Mouse (Mus musculus) Patski (cell line): ENCODE results near the gene Vps8. TPM values are rescaled to one million over a fixed set of nuclear protein-coding genes. Genes with fewer than 3 reads are reported as not detected.

ENCODE experiments used
- ATAC-seq: fragments of 100-300 bp; one replicate; pipeline ENCODE4 v1.8.0; 2021
- CTCF ChIA-PET: fragments of 350-600 bp; sonication (Branson Sonifier 250); formaldehyde crosslinking; loops from one replicate; lab custom pipeline; 2022; ENCODE audit warnings: inconsistent platforms; lab: Charles Lee
- POLR2A ChIA-PET: fragments of 350-600 bp; sonication (Branson Sonifier 250); formaldehyde crosslinking; loops from one replicate; lab custom pipeline; 2022; ENCODE audit warnings: antibody characterized with exemption, inconsistent platforms; lab: Charles Lee
- DNase-seq: peaks from one replicate; pipeline ENCODE4 v3.0.0-alpha.2; 2011; ENCODE audit warnings: low read depth, low spot score
- H3K27me3 ChIP-seq: fragments of 371-371 bp; one replicate; pipeline ENCODE4 v1.5.1; 2021
- CTCF ChIP-seq: fragments of 100-300 bp; IDR thresholded peaks from one replicate; pipeline ENCODE4 v1.5.1; 2021
- in situ Hi-C: fragments of 300-500 bp; cut with MboI; formaldehyde crosslinking; loops from 3 replicates; pipeline ENCODE4 v1.11.1; 2018; ENCODE audit warnings: low pct_unique_long_range_greater_than_20kb, mixed read lengths
- polyA plus RNA-seq: library from polyadenylated mRNA; unstranded; gene quantifications from one replicate; pipeline ENCODE4 v1.2.3, GENCODE M21; 2021

Gene Vps8
- polyA plus RNA-seq, 1 experiment from 2014 or later, result 18.9 TPM

GRCm38 (mm10) chr16:21430377-21431060 is 7.6 kb downstream of the Vps8 start:
- CTCF ChIA-PET, result interaction anchor here (1.5 to 1.6 kb wide), 2 partner anchors 9 to 11 kb away, joined by 5 to 8 read pairs; no protein-coding TSS in a partner anchor

GRCm38 (mm10) chr16:21431614-21432013 is 8.7 kb downstream of the Vps8 start:
- peak; percentile 25 for TF ChIP-seq CTCF
- H3K27me3 ChIP-seq, result no peaks in the 10 kb centered on the region
- in situ Hi-C loops, result no loop called here
- ChIA-PET POLR2A (interaction anchor here (0.6 kb wide), 1 partner anchor 254 kb away, joined by 4 read pairs; no protein-coding TSS in a partner anchor), CTCF (interaction anchor here (1.8 kb wide), 1 partner anchor 19 kb away, joined by 9 read pairs; no protein-coding TSS in a partner anchor)
- ATAC-seq (no peak), DNase-seq (no peak)

More at GRCm38 (mm10) chr16:21430377-21431060, 7.6 kb downstream of the Vps8 start:
- H3K27me3 ChIP-seq, result no peaks in the 10 kb centered on the region
- POLR2A ChIA-PET, result no interaction called here
- ATAC-seq, result no peak
- TF ChIP-seq CTCF, result no peak
- in situ Hi-C loops, result no loop called here
- DNase-seq, result no peak

GRCm38 (mm10) chr16:21433543-21433942 is 10.6 kb downstream of the Vps8 start:
- no peaks in the 10 kb centered on the region for H3K27me3 ChIP-seq
- POLR2A ChIA-PET, result no interaction called here
- CTCF ChIA-PET, result interaction anchor here (1.8 kb wide), 1 partner anchor 21 kb away, joined by 9 read pairs; no protein-coding TSS in a partner anchor

GRCm38 (mm10) chr16:21441012-21441411 is 18.1 kb downstream of the Vps8 start:
- TF ChIP-seq CTCF, result no peak
- in situ Hi-C loops, result no loop called here
- POLR2A ChIA-PET, result no interaction called here
- ATAC-seq (no peak), DNase-seq (no peak)
- CTCF ChIA-PET, result interaction anchor here (2.1 kb wide), 1 partner anchor 11 kb away, joined by 8 read pairs; no protein-coding TSS in a partner anchor
- no peaks in the 10 kb centered on the region for H3K27me3 ChIP-seq

More at GRCm38 (mm10) chr16:21433543-21433942, 10.6 kb downstream of the Vps8 start:
- in situ Hi-C loops, result no loop called here
- no peak for DNase-seq
- ATAC-seq, result no peak
- peak; percentile 57 for TF ChIP-seq CTCF

- no peak for TF ChIP-seq CTCF
- ChIA-PET POLR2A (interaction anchor here (0.6 kb wide), 1 partner anchor 9 kb away, joined by 3 read pairs; no protein-coding TSS in a partner anchor), CTCF (no interaction called here)
- no peaks in the 10 kb centered on the region for H3K27me3 ChIP-seq
- in situ Hi-C loops, result no loop called here
- DNase-seq (no peak), ATAC-seq (no peak)
These were observed 22.2 kb downstream of the Vps8 start for GRCm38 (mm10) chr16:21445026-21445625.

- CTCF ChIA-PET, result interaction anchor here (0.7 kb wide), 1 partner anchor 249 kb away, joined by 3 read pairs; no protein-coding TSS in a partner anchor
- no peak for TF ChIP-seq CTCF
- in situ Hi-C loops, result no loop called here
- no peak for ATAC-seq
- POLR2A ChIA-PET, result interaction anchor here (1.5 kb wide), 1 partner anchor 13 kb away, joined by 3 read pairs; no protein-coding TSS in a partner anchor
- H3K27me3 ChIP-seq, result no peaks in the 10 kb centered on the region
- DNase-seq, result no peak
These were observed 24.5 kb downstream of the Vps8 start for GRCm38 (mm10) chr16:21447447-21447846.

- in situ Hi-C loops, result no loop called here
- CTCF ChIA-PET, result interaction anchor here (1.2 kb wide), 1 partner anchor 11 kb away, joined by 3 read pairs; no protein-coding TSS in a partner anchor
- POLR2A ChIA-PET, result no interaction called here
- no peaks in the 10 kb centered on the region for H3K27me3 ChIP-seq
- ATAC-seq, result no peak
- TF ChIP-seq CTCF, result no peak
- no peak for DNase-seq
These were observed 25.5 kb downstream of the Vps8 start for GRCm38 (mm10) chr16:21448464-21448863.

GRCm38 (mm10) chr16:21449890-21450289 is 27.0 kb downstream of the Vps8 start:
- no peak for DNase-seq
- CTCF ChIA-PET, result interaction anchor here (1.2 kb wide), 1 partner anchor 9 kb away, joined by 3 read pairs; no protein-coding TSS in a partner anchor
- POLR2A ChIA-PET, result no interaction called here
- in situ Hi-C loops, result no loop called here
- no peak for TF ChIP-seq CTCF
- ATAC-seq, result no peak
- no peaks in the 10 kb centered on the region for H3K27me3 ChIP-seq

GRCm38 (mm10) chr16:21452569-21452968 is 29.7 kb downstream of the Vps8 start:
- no peak for ATAC-seq
- H3K27me3 ChIP-seq, result no peaks in the 10 kb centered on the region
- ChIA-PET POLR2A (interaction anchor here (0.7 kb wide), 1 partner anchor 763 kb away, joined by 3 read pairs; no protein-coding TSS in a partner anchor), CTCF (no interaction called here)
- TF ChIP-seq CTCF, result no peak
- in situ Hi-C loops, result no loop called here
- DNase-seq, result no peak

- no peak for ATAC-seq
- peak; percentile 3 for DNase-seq
- in situ Hi-C loops, result no loop called here
- H3K27me3 ChIP-seq, result no peaks in the 10 kb centered on the region
- POLR2A ChIA-PET, result no interaction called here
- CTCF ChIA-PET, result no interaction called here
- no peak for TF ChIP-seq CTCF
These were observed 34.9 kb downstream of the Vps8 start for GRCm38 (mm10) chr16:21457639-21458369.
